Mouse (Mus musculus) layer of hippocampus, postnatal 25 days (tissue): Measurements from ENCODE around the gene Prokr1. TPM values are rescaled to one million over a fixed set of nuclear protein-coding genes. Genes with fewer than 3 reads are reported as not detected.
"Not testable (repeated sequence)": the region's sequence is repeated elsewhere in the genome, so short reads cannot be mapped to it uniquely, and the experiment has no call there.

Experiments used
- DNase-seq, 2 experiments: peaks; one replicate each; pipeline ENCODE4 v3.0.0; 2022; ENCODE audit warnings: mixed read lengths in 2 of 2, low spot score in 1 of 2; ENCODE audit errors: extremely low spot score in 1 of 2
- total RNA-seq, 2 experiments: library from RNA; stranded (reverse); gene quantifications; 2 replicates each; pipeline ENCODE4 v1.2.3; 2021

Gene Prokr1
- under 1 TPM; 0.19 to 0.52 TPM for total RNA-seq

DNA sequence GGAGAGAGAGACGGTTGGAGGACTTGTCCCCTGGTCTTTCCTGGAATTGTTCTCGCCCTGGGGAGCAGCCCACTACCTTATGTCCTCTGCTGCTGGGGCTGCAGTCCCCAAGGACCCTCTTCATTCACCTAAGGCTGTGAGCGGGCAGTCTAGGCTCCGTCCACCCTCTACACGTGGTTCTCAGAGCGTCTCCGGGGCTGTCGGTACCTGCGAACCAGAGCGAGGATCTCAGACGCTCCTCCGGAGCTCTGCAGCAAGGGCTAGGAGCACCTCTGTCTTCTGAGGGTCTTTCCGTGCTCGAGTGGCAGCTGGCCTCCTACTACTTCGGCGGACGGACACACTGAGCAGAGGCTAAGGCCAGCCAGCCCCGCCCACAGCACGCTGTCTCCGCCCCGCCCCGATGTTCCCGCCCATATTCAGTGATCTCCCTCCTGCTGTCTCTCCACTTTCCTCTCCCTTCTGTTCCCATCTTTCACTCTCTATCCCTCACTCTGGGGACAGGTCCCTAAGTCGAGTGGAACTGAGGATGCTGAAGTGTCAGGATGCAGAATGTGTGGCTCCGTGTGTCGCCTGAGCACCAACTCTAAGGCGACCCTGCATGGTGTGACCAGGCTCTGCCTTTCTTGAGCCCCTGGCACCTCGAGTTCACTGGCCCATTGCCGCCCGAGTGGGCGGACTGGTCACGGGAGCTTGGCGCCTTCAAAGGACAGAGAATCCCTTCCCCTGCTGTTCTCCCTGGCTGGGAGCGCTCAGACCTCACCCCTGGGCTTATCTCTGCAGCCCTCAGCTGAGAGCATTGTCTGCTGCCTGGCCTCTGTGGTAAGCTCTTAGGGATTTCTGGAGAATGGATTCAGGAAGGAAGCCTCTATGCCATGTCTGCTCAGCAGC lies at the start of gene Prokr1:
Gene Prokr1 (minus strand): TSS at position 350 of the 888 bp plus-strand sequence.
- peak; percentile 9 to 11 for DNase-seq

DNA sequence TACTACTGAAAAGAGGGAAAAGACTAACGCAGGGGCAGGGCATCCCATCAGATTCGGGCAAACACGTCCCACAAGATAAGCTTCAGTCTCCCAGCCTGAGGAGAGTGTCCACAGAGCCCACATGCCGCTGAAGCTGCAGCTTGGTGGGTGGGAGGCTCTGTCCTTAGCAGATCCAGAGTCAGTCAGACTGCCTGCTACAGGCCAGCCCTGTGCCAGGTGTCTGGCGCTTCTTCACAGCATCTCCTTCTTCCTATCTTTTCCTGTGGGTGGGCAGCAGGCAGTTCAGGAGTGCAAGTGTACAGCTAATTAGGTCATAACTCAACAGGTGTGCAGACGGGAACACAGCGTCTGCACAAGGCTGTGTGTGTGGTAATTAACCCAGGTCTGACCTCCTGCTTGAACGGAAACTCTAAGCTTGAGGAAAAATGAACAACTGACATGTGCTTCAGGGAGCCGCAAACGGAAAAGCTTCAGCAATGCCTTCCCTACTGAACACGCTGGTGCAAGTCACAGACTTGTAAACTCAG lies 47.7 kb upstream of the Prokr1 start:
- no peak for DNase-seq

DNA sequence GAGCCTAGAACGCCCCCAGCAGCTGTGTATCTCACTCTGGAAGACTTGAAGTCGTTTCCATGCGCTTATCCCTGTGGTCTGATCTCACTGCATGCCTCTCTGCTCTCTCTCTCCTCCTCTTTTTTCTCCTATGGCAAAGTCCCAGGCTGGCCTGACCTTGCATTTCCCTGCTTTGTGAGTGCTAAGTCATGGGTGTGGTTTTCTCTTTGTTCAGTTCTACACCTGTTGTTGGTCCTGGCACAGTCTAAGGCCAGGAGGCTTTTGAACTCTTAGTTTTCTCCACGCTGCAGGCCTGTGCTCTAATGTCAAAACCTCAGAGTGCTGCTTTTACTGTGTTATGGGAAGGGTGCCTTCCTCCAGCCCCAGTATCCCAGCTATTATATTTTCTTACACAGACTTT lies 41.6 kb upstream of the Prokr1 start:
- DNase-seq: no peak

DNA sequence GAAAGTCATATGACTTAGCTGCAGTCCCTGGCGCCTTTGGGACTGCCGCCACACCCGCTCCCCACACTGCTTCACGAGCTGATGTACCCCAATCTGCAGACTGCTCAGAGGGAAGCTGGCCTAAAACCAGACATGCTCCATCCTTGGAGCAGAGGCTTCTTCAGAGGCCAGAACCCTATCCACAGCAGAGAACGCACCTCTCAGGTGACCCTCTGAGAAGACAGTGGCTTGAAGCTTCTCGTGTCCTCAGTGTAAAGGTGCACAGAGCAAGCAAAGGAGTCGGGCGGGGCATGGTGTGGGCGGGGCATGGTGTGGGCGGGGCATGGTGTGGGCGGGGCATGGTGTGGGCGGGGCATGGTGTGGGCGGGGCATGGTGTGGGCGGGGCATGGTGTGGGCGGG lies 38.4 kb upstream of the Prokr1 start:
- DNase-seq: not testable (repeated sequence)

DNA sequence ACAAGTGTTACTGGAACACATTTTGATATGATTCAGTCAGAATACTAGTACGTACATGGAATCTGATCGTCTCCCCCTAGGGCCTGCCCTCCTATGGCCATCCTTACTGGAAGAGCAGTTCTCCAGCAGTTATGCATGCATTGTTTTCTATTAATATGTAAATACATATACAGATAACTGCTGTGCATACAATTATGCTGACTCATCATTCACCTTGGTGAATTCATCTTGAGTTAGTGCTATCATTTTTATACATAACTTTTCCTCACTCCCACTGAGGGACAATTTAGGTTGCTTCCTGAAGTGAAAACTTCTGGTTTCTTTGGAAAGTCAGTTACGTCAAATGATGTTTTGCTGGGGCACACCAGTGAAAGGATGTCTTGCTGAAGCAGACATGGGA lies 32.6 kb upstream of the Prokr1 start:
- no peak for DNase-seq

DNA sequence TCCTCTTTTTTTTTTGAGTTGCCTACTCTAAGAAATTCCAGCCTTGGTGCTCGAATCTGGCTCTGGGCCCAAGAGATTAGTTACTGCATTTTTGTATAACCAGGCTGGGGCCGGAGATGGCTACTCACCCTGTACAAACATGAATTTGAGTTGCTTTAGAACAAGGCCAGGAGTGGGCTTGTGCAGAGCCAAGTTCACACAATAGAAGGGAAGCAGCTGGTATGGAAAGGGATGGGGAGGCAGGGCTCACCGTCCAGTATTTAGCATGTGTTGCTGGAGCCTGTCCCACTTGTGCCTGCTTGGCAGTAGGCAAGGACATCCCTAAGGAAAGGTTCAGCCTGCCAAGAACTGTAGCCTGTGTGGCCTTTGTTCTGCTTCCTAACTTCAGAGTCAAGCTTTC lies 30.7 kb upstream of the Prokr1 start:
- no peak for DNase-seq

DNA sequence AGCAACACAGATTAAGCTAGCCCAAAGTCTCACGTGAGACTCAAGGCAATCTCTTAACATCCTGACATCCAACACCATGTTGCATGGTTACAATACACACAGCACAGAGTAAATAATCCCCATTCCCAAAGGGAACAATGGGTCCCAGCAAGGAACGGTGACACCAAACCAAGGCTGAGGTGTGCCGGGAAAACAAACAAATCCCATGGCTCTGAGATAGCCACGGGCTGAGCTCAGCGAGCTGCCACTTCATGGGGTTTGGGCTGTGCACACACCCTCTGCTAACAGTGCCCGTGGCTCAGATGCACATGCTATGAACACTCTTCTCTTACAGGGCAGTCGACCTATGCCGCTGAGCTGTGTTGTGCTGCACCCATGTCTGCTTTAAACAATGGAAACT lies 27.5 kb upstream of the Prokr1 start:
- no peak for DNase-seq

DNA sequence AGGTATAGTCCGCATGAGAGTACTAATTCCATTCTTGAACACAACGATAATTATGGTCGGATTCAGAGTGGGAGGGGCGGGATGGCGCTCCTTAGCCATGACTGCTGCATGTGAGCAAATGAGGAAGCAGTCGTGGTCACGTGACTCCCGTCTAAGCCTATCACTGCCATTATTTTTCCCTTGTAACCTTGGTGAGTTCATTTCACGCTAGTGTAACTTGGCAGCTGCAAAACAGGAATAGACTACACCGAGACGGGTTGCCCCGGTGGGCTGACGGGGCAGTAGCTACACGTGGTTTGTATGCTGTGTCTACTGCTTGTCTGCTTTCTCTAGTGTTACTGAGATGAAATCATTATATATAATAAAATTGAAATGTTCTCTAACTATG lies 25.1 kb upstream of the Prokr1 start:
- DNase-seq: no peak

DNA sequence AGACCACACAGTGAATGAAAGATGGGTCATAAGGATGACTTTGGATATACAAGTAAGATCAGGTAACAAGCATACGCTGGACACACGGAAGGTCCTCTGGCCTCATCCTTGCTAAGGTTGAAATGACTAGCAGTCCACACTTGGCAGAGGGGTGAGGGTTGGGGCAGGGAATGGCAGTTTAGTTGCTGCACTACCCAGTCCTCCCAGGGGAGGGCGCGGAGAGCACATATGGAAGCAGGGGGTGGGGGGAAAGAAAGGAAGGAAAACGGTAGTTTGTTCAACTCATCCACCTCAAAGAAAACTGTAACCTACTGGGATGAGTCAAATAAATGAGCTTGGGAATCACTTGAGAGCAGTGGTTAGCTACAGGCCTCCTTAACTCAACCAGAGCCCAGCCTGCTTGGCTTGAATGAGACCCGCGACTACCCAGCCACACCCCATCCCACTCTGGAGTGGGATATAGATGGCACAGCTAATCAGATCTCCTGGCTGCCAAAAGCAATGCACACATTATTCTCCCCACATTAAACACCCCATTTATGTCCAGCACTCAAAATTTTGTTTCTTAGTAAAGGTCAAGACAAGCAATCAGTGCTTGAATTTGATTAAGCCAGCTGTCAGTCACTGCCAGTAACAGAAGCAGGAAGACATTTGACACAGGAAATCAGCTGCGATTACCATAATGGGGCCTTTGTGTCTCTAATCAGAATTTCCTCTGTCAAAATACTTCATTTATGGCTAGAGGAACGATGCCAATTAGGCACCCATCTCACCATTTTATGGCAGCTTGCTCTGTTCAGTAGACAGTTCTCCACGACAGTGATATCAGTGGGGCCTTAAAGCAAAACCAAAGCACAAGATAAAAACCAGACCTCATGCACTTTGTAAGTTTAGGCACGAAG lies 24.5 kb upstream of the Prokr1 start:
- peak in 1 of 2 experiments; percentile 57 for DNase-seq

DNA sequence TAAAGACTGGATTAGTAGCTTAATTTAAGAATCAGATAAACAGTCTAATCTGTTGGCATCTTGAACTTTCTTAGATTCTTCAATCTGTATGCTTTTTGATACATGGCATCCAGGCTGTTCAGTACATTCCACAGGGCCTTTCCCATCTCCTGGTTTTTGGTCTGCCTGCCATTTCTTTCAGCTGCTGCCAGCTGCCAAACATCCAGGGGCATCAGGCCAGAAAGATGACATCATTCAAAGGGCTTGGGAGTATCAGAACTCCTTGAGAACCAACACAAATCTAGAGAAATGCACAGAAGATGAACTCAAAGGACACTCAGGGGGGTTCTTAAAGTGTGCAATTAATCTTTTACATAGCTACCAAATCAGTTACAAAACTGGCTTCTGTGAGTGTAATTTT lies 9.3 kb upstream of the Prokr1 start:
- no peak for DNase-seq

DNA sequence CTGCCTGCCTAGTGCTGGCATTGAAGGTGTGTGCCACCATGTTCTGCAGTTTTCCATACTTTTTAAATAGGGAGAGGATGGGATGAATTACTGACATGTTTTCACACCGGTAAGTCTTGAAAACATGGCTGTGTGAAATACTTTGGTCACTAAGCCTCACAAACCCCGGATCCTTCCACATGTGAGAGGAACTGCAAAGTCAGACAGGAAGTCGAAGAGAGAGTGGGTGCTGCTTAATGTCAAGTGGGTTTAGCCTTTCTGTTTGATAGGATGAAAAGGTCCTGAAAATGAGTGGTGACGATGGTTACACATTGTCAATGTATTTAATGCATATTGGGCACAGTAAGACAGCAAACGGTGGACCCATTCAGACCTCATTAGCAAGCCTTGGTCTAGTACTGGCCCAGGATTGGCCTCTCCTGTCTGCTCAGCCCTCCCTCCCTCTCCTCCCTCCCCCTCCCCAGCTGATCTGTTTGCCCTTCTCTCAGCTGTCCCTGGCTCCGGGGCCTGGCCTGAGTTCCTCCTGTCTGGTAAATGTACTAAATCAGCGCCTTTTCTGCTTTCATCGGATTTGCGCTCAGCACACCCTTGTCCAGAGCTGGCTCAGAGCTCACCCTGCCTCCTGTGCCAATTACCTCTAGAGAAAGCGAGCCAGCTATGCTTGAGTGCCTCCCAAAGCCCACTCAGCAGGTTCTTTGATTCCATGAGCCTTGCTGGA lies 6.7 kb upstream of the Prokr1 start:
- no peak for DNase-seq

DNA sequence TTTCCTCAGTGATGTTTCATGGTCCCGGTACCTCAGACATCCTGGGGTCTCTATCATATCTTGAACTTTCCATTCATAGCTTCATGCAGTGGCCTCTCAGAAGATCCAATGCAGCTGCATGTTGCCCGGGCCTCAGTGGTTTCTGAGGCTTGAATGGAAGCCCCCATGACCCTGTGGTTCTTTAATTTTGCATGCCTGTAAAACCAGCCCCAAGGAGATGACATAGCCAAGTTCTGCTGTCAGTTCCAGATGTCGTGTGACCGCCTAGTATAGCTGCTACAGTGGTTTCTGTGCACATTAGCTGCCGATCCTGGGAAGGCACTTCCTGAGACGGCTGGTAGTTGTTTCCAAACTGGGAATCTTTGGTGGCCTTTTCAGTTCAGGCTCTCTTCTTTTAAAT lies 3.6 kb upstream of the Prokr1 start:
- no peak for DNase-seq

DNA sequence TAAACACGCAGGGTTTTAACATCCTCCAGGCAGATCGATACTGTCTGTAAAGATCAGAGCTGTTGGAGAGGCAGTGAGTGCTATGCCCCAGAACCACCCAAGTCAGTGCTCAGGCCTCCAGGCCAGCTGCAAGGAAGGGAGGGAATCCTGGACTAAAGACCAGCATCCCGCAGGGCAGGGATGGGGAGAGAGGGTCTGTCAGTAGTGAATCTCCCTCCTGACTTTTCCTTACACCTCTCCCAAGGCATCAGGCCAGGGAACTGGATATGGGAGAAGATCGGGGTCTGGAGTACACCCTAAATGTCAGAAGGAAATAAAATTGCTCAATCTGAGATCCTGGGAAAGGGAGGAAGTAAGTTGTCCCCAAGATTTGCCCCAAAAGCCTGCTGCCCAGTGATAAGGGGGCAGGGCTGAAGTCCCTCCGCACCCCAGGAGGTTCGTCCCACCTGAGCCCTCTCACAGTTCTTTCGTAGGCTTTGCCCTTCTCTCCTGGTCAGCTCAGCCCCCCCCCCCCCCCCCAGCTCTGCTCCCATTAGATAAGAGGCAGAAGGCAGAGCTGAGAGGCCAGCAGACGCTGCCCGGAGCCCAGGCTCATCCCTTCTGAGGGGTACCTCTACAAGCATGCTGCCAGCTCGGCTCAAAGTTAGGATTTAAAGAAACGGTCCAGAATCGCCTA lies 687 bp downstream of the Prokr1 start:
- DNase-seq: no peak

DNA sequence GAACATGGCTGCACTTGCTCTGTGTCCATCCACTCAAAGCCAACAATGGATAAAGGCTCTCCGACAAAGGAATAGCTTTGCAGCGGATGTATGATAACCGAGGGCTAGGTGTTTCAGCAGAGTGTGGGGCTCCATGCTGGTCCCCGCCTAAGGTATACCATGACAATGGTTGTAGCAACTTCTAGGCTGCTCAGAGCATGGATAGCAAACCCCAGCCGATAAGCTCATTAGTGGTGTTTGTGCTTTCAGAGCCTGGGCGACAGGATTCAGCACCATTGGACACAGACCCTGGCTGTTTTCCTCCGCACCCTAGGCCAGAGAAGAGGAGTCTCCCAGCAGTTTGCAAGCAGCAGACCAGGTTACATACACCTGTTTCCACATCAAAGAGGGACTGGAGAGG lies 6.6 kb downstream of the Prokr1 start:
- no peak for DNase-seq

DNA sequence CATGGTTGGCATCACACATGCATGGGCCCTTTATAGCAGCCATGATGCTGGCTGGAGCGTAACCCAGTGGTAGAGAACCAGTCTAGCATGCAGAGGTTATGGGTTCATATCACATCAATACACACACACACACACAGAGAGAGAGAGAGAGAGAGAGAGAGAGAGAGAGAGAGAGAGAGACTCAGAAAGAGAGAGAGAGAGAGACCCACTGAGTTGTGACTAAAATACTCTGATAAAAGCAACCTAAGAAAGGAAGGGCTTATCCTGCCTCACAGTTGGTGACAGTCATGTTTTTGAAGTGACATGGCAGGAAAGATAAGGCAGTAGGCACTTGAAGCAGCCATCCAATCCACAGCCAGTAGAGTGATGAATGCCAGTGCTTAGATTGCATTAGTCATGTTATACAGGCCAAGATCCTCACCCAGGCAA lies 7.3 kb downstream of the Prokr1 start:
- DNase-seq: no peak

DNA sequence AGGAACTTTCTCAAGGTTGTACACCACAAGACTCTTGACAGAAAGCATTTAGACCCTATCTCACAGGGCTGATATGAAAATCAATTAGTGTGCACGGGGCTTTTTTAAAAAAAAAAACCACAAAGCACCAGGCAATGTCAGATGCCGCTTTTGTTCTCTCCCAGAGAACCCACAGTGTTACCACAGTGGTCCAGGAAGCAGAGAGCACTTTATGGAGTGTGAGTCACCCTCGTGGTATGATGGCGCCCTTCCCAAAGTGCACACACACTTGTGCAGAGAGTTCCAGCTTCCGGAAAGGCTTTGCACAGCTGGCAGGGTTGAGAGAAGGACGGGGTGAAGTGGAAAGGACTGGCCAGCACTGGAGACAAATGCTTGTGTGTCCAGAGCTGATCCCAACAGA lies 8.1 kb downstream of the Prokr1 start:
- DNase-seq: no peak

DNA sequence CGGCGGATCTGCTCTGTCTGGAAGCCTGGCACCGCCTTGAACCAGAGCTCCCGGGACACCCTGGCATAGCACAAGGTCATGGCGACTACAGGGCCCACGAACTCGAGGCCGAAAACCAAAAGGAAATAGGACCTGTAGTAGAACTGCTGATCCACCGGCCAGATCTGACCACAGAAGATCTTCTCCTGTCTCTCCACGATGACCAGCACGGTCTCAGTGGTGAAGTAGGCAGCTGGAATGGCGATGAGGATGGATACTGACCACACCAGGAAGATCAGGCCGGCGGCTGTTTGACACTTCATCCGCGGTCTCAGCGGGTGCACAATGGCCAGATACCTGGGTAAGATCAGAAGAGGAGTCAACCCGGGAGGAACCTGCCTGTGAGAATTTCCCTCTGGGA lies 9.0 kb downstream of the Prokr1 start:
- DNase-seq: no peak

DNA sequence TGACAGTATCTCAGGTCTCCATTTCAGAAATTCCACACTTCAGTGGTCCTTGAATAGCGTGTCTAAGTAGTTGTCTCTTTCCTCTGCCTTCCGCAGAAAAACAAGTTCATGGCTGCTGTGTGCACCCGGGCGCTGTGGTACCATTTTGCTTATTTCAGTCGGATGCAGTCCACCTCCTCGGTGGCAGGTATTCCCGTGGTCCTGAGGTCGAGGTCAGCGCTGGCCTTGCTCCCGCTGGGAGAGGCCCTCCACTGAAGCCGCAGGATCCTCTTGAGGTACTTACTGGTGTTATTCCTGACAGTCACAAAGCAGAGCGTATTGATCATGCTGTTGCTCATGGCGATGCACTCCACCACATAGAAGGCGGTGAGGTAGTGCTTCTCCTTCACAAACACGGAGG lies 9.5 kb downstream of the Prokr1 start:
- no peak for DNase-seq

DNA sequence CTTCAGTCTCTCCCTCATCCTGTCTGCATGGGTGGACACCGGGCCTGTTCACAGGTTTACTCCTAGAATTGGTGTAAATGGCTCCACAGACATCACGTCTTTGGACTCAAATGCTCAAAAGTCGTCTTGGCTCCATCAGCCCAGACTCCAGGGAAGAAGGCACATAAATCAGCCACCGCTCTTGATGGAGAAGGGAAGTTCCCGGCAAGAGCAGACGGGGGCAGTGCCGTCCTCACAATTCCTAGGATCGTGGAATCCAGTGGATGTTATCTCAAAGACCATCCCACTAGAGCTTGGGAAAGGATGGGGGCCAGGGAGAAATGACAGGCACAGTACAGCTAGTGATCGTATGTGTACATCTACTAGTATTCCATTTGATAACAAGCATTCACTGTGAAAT lies 12.3 kb downstream of the Prokr1 start:
- DNase-seq: peak in 1 of 2 experiments; percentile 16
